Mouse (Mus musculus): ENCODE measurements around the gene Olfr1378. TPM values are rescaled to one million over a fixed set of nuclear protein-coding genes. Genes with fewer than 3 reads are reported as not detected.

Olfr1378 gene
- polyA plus RNA-seq, 1 experiment from 2014 or later = not detected

DNA sequence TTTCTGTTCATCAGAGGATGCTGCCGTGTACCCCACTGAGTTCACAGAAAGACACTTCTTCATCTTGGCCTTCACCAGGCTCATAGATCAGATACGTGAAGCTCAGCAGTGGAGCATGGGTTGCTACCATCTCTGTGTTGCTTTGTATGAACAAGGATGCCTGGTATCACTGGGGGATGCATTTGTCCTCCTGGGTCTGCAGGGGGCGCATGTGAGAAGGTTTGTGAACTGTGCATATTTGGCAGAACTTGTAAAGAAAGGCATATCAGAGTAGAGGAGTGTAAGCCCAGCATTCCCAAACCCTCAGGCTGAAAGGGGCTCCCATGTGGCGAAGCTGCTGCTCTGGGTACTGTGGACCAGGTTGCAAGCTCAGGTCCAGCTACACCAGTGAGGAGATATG is 10.9 kb downstream of the Olfr1378 start:
- Histone ChIP-seq H3K27me3 (replicated peaks) (no peaks in the 10 kb centered on the region), H3K9ac (no peak overlapping the region), H3K9me3 (replicated peaks) (no peaks in the 10 kb centered on the region), H3K4me2 (no peak overlapping the region), H3K36me3 (no peaks in the 10 kb centered on the region), H3K4me3 (no peak overlapping the region), H3K4me1 (no peaks in the 10 kb centered on the region), H3K27ac (no peak overlapping the region)
- 53% methylated on average over 4 of the region's 4 CpGs for WGBS (ENCODE audit: insufficient replicate concordance)
- ATAC-seq = no peak

DNA sequence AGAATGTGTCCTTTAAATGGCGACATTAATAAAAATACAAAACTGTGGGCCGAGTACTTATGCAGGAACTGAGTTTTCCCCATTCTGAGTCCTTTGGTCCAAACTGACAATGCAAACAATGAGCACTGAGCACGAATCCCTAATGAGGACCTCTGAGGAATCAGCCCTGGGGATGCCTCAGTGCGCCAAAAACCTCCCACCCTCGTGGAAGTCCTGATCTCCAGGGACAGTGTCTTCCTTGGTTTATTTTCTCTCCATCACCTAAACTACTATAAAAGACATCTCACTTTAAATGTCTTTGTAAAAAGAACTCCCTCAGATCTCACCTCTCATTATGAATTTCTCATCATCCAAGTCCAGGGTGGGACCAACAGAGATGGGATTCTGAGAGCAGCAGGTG is 15.3 kb downstream of the Olfr1378 start, which contains the start of gene Olfr1377:
Gene Olfr1377, plus strand, starts transcription at position 301 of the 400 bp plus-strand sequence.
- Histone ChIP-seq H3K4me3 (no peak within 1 kb of the TSS), H3K27ac (no peak within 1 kb of the TSS), H3K9ac (no peak within 1 kb of the TSS), H3K4me2 (no peak within 1 kb of the TSS), H3K27me3 (replicated peaks) (no peaks in the 10 kb centered on the region), H3K9me3 (replicated peaks) (no peaks in the 10 kb centered on the region), H3K4me1 (no peaks in the 10 kb centered on the region), H3K36me3 (no peaks in the 10 kb centered on the region)
- 47% methylated on average over 5 of the region's 5 CpGs for WGBS (ENCODE audit: insufficient replicate concordance)
- no peak for ATAC-seq

DNA sequence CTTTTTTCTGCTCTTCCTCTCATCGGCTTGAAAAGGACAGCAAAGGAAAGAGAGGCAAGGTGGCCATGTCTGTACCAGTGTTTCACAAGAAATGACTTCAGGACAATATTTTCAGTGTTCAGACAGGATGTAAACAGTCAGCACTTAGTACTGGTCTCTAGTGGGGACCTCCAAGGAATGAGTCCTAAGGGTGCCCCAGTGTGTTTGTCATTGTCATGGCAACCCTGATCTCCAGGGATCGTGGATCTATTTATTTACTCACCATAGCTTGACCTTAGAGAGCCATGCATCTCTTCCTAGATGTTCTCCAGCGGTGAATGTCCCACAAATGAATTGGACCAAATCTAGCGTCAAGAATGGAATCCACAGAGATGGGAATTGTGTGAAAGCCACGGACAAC is 37.0 kb downstream of the Olfr1378 start, which contains the start of gene Olfr51:
Gene Olfr51, plus strand, starts transcription at position 301 of the 400 bp plus-strand sequence.
- Histone ChIP-seq H3K4me2 (no peak within 1 kb of the TSS), H3K36me3 (no peaks in the 10 kb centered on the region), H3K27me3 (replicated peaks) (no peaks in the 10 kb centered on the region), H3K9me3 (replicated peaks) (no peaks in the 10 kb centered on the region), H3K9ac (no peak within 1 kb of the TSS), H3K4me3 (no peak within 1 kb of the TSS), H3K27ac (no peak within 1 kb of the TSS), H3K4me1 (no peaks in the 10 kb centered on the region)
- ATAC-seq = no peak
- WGBS (ENCODE audit: insufficient replicate concordance) = 52% methylated on average over 5 of the region's 5 CpGs

DNA sequence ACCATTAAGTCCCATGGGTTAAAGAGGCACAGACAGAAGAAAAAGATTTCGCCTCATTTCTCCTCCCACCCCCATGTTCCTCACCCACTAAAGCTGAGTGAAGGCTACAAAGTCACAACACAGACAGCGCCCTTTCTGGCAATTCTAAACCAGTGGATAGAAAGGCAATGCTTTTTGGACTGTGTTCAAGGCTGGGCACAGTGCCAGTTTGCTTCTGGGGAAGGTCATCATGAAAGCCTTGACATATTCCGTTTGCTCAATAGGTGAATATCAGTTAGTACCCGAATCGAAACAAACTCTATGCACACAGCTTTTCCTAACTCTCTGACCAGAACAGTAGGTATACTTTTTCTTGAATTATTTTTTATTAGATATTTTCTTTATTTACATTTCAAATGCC is 45.5 kb downstream of the Olfr1378 start:
- H3K9ac ChIP-seq = no peak overlapping the region
- H3K4me2 ChIP-seq = no peak overlapping the region
- 68% methylated on average over 5 of the region's 5 CpGs for WGBS (ENCODE audit: insufficient replicate concordance)
- H3K36me3 ChIP-seq = no peaks in the 10 kb centered on the region
- H3K27me3 ChIP-seq (replicated peaks) = no peaks in the 10 kb centered on the region
- ATAC-seq = no peak
- H3K4me3 ChIP-seq = no peak overlapping the region
- H3K27ac ChIP-seq = no peak overlapping the region
- H3K4me1 ChIP-seq = no peaks in the 10 kb centered on the region
- no peaks in the 10 kb centered on the region for H3K9me3 ChIP-seq (replicated peaks)

DNA sequence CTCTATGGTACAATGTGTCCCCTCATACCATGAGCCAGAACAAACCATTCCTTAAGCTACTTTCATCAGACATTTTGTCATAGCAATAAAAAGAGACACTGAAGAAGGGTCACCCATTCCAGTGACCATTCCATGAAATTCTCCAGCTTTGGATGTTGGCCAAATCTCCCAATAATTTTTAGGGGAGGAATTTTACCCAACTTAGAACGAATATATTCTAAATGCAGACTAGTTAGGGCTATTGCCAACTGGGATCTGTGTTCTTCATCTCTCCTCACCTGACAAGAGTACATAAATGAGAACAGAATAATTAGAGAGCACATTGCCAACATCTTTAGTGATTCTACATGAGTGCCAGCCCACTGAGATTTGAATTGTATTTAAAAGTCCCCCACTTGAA is 47.6 kb downstream of the Olfr1378 start, which contains the start of gene Olfr54:
Gene Olfr54, plus strand, starts transcription at position 301 of the 400 bp plus-strand sequence.
- no peaks in the 10 kb centered on the region for H3K27me3 ChIP-seq (replicated peaks)
- ATAC-seq = no peak
- no peak within 1 kb of the TSS for H3K9ac ChIP-seq
- no peaks in the 10 kb centered on the region for H3K9me3 ChIP-seq (replicated peaks)
- no peaks in the 10 kb centered on the region for H3K36me3 ChIP-seq
- no peak within 1 kb of the TSS for H3K27ac ChIP-seq
- 54% methylated on average over 1 of the region's 1 CpGs for WGBS (ENCODE audit: insufficient replicate concordance)
- H3K4me1 ChIP-seq = no peaks in the 10 kb centered on the region
- no peak within 1 kb of the TSS for H3K4me3 ChIP-seq
- H3K4me2 ChIP-seq = no peak within 1 kb of the TSS

DNA sequence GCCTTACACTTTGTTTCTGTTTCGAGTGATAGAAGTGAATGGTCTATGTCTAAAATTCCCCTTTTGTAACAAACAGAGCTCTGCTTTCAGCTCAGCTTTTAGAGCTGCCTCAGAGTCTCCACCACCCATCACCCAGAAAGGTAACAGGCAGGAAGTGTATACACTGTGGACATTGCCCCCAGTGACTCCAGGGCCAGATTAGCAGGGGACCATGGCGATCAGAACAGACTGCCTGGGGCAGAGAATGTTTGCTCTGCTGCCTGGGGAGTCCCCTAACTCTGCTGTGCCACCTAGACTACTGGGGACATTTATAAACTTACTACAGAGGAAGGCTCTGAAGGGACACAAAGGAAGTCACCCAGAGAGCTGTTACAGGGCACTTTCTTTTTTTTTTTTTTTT is 50.0 kb downstream of the Olfr1378 start:
- Histone ChIP-seq H3K9ac (no peak overlapping the region), H3K4me3 (no peak overlapping the region), H3K9me3 (replicated peaks) (no peaks in the 10 kb centered on the region), H3K27ac (no peak overlapping the region), H3K27me3 (replicated peaks) (no peaks in the 10 kb centered on the region), H3K4me2 (no peak overlapping the region), H3K36me3 (no peaks in the 10 kb centered on the region), H3K4me1 (no peaks in the 10 kb centered on the region)
- 46% methylated on average over 2 of the region's 2 CpGs for WGBS (ENCODE audit: insufficient replicate concordance)
- peak; percentile 71 for ATAC-seq

Other genes with a start within 250 kb of the Olfr1378 start
- gene Zfp354c, start 138.8 kb upstream of the Olfr1378 start, polyA plus RNA-seq (2016; fragmentation: Nextera tagmentation; extraction: Ambion mirVana) = 3.9 and 4.3 TPM in 2 replicates
- gene Zfp879, start 125.0 kb upstream of the Olfr1378 start, polyA plus RNA-seq (2016; fragmentation: Nextera tagmentation; extraction: Ambion mirVana) = 0.07 and 0.17 TPM in 2 replicates
- 0.06 TPM in 1 of 2 replicates, not detected in the other for gene Grm6, start 115.8 kb upstream of the Olfr1378 start, polyA plus RNA-seq (2016; fragmentation: Nextera tagmentation; extraction: Ambion mirVana)
- gene Zfp454, start 78.9 kb upstream of the Olfr1378 start, polyA plus RNA-seq (2016; fragmentation: Nextera tagmentation; extraction: Ambion mirVana) = 0.60 and 0.91 TPM in 2 replicates
- 3.1 and 3.3 TPM in 2 replicates for gene Zfp2, start 50.4 kb upstream of the Olfr1378 start, polyA plus RNA-seq (2016; fragmentation: Nextera tagmentation; extraction: Ambion mirVana)
- gene Zfp354b, start 34.9 kb upstream of the Olfr1378 start, polyA plus RNA-seq (2016; fragmentation: Nextera tagmentation; extraction: Ambion mirVana) = 0.29 and 0.39 TPM in 2 replicates
- gene 4933414I15Rik, start 22.8 kb upstream of the Olfr1378 start, polyA plus RNA-seq (2016; fragmentation: Nextera tagmentation; extraction: Ambion mirVana) = not detected in 2 replicates
- gene Prop1, start 12.8 kb upstream of the Olfr1378 start, polyA plus RNA-seq (2016; fragmentation: Nextera tagmentation; extraction: Ambion mirVana) = not detected in 2 replicates
- not detected in 2 replicates for gene Olfr1377, start 15.4 kb downstream of the Olfr1378 start, polyA plus RNA-seq (2016; fragmentation: Nextera tagmentation; extraction: Ambion mirVana)
- not detected in 2 replicates for gene Olfr51, start 37.1 kb downstream of the Olfr1378 start, polyA plus RNA-seq (2016; fragmentation: Nextera tagmentation; extraction: Ambion mirVana)
- gene Olfr54, start 47.7 kb downstream of the Olfr1378 start, polyA plus RNA-seq (2016; fragmentation: Nextera tagmentation; extraction: Ambion mirVana) = not detected in 2 replicates
- not detected in 2 replicates for gene Olfr1375, start 81.6 kb downstream of the Olfr1378 start, polyA plus RNA-seq (2016; fragmentation: Nextera tagmentation; extraction: Ambion mirVana)
- gene Zfp354a, start 92.7 kb downstream of the Olfr1378 start, polyA plus RNA-seq (2016; fragmentation: Nextera tagmentation; extraction: Ambion mirVana) = 1.8 and 2.4 TPM in 2 replicates

All from liver, embryonic 12.5 days (tissue).